Mouse (Mus musculus) C2C12 (cell line): ENCODE data around the gene Eif4h.

Experiments
- CTCF ChIP-seq: IDR thresholded peaks from one replicate; pipeline ENCODE4 v1.5.1; 2011; ENCODE audit not compliant: control insufficient read depth, insufficient read depth, insufficient read length
- MYOG ChIP-seq: IDR thresholded peaks from one replicate; pipeline ENCODE4 v1.6.1; 2011; ENCODE audit not compliant: control insufficient read depth, insufficient read length; ENCODE audit errors: extremely low read depth
- USF1 ChIP-seq: IDR thresholded peaks from one replicate; pipeline ENCODE4 v1.6.1; 2011; ENCODE audit warnings: low read depth, mild to moderate bottlenecking, control low read depth, moderate library complexity

DNA sequence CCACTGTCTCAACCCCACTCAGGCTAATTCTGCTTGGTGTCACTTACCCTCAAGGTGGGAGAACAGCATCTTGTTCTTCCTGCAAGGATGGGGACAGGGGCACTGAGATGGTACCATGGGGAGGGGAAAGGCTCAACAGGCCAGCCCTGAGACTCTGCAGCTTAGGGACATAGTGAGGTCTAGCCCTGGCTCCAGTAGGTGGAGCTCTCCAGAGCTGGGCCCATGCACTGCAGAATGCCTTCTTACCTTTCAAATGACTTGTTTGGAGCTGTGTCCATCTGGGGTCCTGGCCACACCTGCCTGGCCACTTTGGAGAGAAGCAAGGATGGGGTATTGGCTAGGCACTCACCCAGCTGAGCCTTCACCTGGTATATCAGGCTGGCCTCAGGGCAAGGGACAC lies 33.0 kb downstream of the Eif4h start:
- TF ChIP-seq CTCF = no peak
- TF ChIP-seq MYOG = no peak
- no peak for TF ChIP-seq USF1
